Mouse (Mus musculus) E14TG2a.4 (cell line): ENCODE results near the gene Tmem117.

Source experiments
- H3K27me3 ChIP-seq: 2 replicates; pipeline ENCODE4 v1.6.1; 2014; ENCODE audit warnings: low read length, control low read depth; ENCODE audit not compliant: insufficient read depth
- H3K36me3 ChIP-seq: 2 replicates; pipeline ENCODE4 v1.6.1; 2014; ENCODE audit warnings: low read length, control low read depth; ENCODE audit not compliant: insufficient read depth
- H3K4me1 ChIP-seq: replicated peaks from 2 replicates; pipeline ENCODE4 v1.6.1; 2014; ENCODE audit warnings: low read depth, low read length, control low read depth
- H3K4me3 ChIP-seq: replicated peaks from 2 replicates; pipeline ENCODE4 v1.5.1; 2014; ENCODE audit warnings: mild to moderate bottlenecking, low read length
- H3K9me3 ChIP-seq: 2 replicates; pipeline ENCODE4 v1.6.1; 2014; ENCODE audit warnings: low read length, control low read depth
- CTCF ChIP-seq: conservative IDR thresholded peaks from 2 replicates; pipeline ENCODE4 v1.5.1; 2014; ENCODE audit warnings: low read length
- NANOG ChIP-seq: IDR thresholded peaks from 2 replicates; pipeline ENCODE4 v1.6.1; 2014; ENCODE audit warnings: borderline replicate concordance, low read length, mixed read lengths
- POU5F1 ChIP-seq: IDR thresholded peaks from 2 replicates; pipeline ENCODE4 v1.6.1; 2014; ENCODE audit warnings: low read length, borderline replicate concordance

The Tmem117 gene

GRCm38 (mm10) chr15:95070881-95071280 lies 441.8 kb downstream of the Tmem117 start:
- TF ChIP-seq NANOG, result no peak
- TF ChIP-seq CTCF, result no peak
- TF ChIP-seq POU5F1, result no peak
- Histone ChIP-seq H3K36me3 (no peaks in the 10 kb centered on the region), H3K4me3 (no peak overlapping the region), H3K27me3 (no peaks in the 10 kb centered on the region), H3K4me1 (no peaks in the 10 kb centered on the region), H3K9me3 (no peaks in the 10 kb centered on the region)

GRCm38 (mm10) chr15:95075356-95075755 lies 446.3 kb downstream of the Tmem117 start:
- Histone ChIP-seq H3K9me3 (no peaks in the 10 kb centered on the region), H3K4me3 (no peak overlapping the region), H3K36me3 (no peaks in the 10 kb centered on the region), H3K4me1 (no peaks in the 10 kb centered on the region), H3K27me3 (no peaks in the 10 kb centered on the region)
- TF ChIP-seq POU5F1 (no peak), CTCF (no peak), NANOG (no peak)

GRCm38 (mm10) chr15:95081654-95082053 lies 452.6 kb downstream of the Tmem117 start:
- Histone ChIP-seq H3K9me3 (peaks cover 22% of the 10 kb centered on the region), H3K27me3 (no peaks in the 10 kb centered on the region)

GRCm38 (mm10) chr15:95085962-95086361 lies 456.9 kb downstream of the Tmem117 start:
- Histone ChIP-seq H3K9me3 (peaks cover 22% of the 10 kb centered on the region), H3K36me3 (no peaks in the 10 kb centered on the region), H3K4me3 (no peak overlapping the region), H3K27me3 (no peaks in the 10 kb centered on the region), H3K4me1 (no peaks in the 10 kb centered on the region)
- no peak for TF ChIP-seq POU5F1
- no peak for TF ChIP-seq CTCF
- TF ChIP-seq NANOG, result no peak

More at GRCm38 (mm10) chr15:95081654-95082053, 452.6 kb downstream of the Tmem117 start:
- no peak overlapping the region for H3K4me3 ChIP-seq
- H3K36me3 ChIP-seq, result no peaks in the 10 kb centered on the region
- H3K4me1 ChIP-seq, result no peaks in the 10 kb centered on the region
- no peak for TF ChIP-seq CTCF
- no peak for TF ChIP-seq POU5F1
- no peak for TF ChIP-seq NANOG

GRCm38 (mm10) chr15:95100133-95100532 lies 471.1 kb downstream of the Tmem117 start:
- TF ChIP-seq NANOG, result no peak
- TF ChIP-seq CTCF, result no peak
- TF ChIP-seq POU5F1, result no peak
- H3K9me3 ChIP-seq, result peaks cover 10% of the 10 kb centered on the region; the same call in 1 of the 2 replicates
- H3K36me3 ChIP-seq, result no peaks in the 10 kb centered on the region
- H3K4me1 ChIP-seq, result no peaks in the 10 kb centered on the region
- H3K27me3 ChIP-seq, result no peaks in the 10 kb centered on the region
- H3K4me3 ChIP-seq, result no peak overlapping the region

GRCm38 (mm10) chr15:95101522-95101921 lies 472.5 kb downstream of the Tmem117 start:
- Histone ChIP-seq H3K27me3 (no peaks in the 10 kb centered on the region), H3K9me3 (peaks cover 4% of the 10 kb centered on the region; the same call in 1 of the 2 replicates), H3K36me3 (no peaks in the 10 kb centered on the region), H3K4me1 (no peaks in the 10 kb centered on the region), H3K4me3 (no peak overlapping the region)
- TF ChIP-seq POU5F1, result no peak
- TF ChIP-seq CTCF, result no peak
- no peak for TF ChIP-seq NANOG

GRCm38 (mm10) chr15:95107246-95107809 lies 478.3 kb downstream of the Tmem117 start:
- no peak overlapping the region for H3K4me3 ChIP-seq
- no peaks in the 10 kb centered on the region for H3K4me1 ChIP-seq
- no peak for TF ChIP-seq CTCF
- TF ChIP-seq POU5F1, result no peak
- TF ChIP-seq NANOG, result no peak
- no peaks in the 10 kb centered on the region for H3K36me3 ChIP-seq
- H3K27me3 ChIP-seq, result no peaks in the 10 kb centered on the region
- no peaks in the 10 kb centered on the region for H3K9me3 ChIP-seq

GRCm38 (mm10) chr15:95108626-95109025 lies 479.6 kb downstream of the Tmem117 start:
- Histone ChIP-seq H3K36me3 (no peaks in the 10 kb centered on the region), H3K27me3 (no peaks in the 10 kb centered on the region), H3K4me1 (no peaks in the 10 kb centered on the region), H3K4me3 (no peak overlapping the region), H3K9me3 (no peaks in the 10 kb centered on the region)
- TF ChIP-seq NANOG, result no peak
- TF ChIP-seq POU5F1, result no peak

GRCm38 (mm10) chr15:95131401-95131800 lies 502.4 kb downstream of the Tmem117 start:
- TF ChIP-seq NANOG (0 out of 2 replicates have a peak, but pooled peaks have one; percentile 9), POU5F1 (no peak)
- no peak overlapping the region for H3K4me3 ChIP-seq
- H3K4me1 ChIP-seq, result peaks cover 6% of the 10 kb centered on the region
- H3K36me3 ChIP-seq, result no peaks in the 10 kb centered on the region
- no peaks in the 10 kb centered on the region for H3K27me3 ChIP-seq
- H3K9me3 ChIP-seq, result no peaks in the 10 kb centered on the region
